Mouse (Mus musculus): ENCODE results near the gene Fahd1. TPM values are rescaled to one million over a fixed set of nuclear protein-coding genes. Genes with fewer than 3 reads are reported as not detected.

The Fahd1 gene
- polyA plus RNA-seq, 1 experiment from 2014 or later = 49.1 TPM

- H3K4me1 ChIP-seq (replicated peaks) = peaks cover 11% of the 10 kb centered on the region
- no peak overlapping the region for H3K4me2 ChIP-seq
- no peak for ATAC-seq (replicated peaks; ENCODE audit: insufficient number of reproducible peaks, insufficient read depth, low FRiP score, low read depth)
- H3K4me3 ChIP-seq = no peak overlapping the region
- H3K9me3 ChIP-seq (replicated peaks) = no peaks in the 10 kb centered on the region
- 46% methylated on average over 7 of the region's 7 CpGs for WGBS
- peaks cover 12% of the 10 kb centered on the region; the same call in 1 of the 2 replicates for H3K36me3 ChIP-seq
- no peak overlapping the region for H3K27ac ChIP-seq
- no peaks in the 10 kb centered on the region for H3K27me3 ChIP-seq
- no peak overlapping the region for H3K9ac ChIP-seq
These were observed 31.7 kb upstream of the Fahd1 start for GRCm38 (mm10) chr17:24881738-24882440.

- Histone ChIP-seq H3K4me1 (replicated peaks) (no peaks in the 10 kb centered on the region), H3K4me3 (no peak overlapping the region), H3K27ac (no peak overlapping the region), H3K27me3 (no peaks in the 10 kb centered on the region), H3K4me2 (no peak overlapping the region), H3K9ac (no peak overlapping the region), H3K9me3 (replicated peaks) (no peaks in the 10 kb centered on the region), H3K36me3 (peaks cover 12% of the 10 kb centered on the region; the same call in 1 of the 2 replicates)
- 71% methylated on average over 8 of the region's 8 CpGs for WGBS
- no peak for ATAC-seq (replicated peaks; ENCODE audit: insufficient number of reproducible peaks, insufficient read depth, low FRiP score, low read depth)
These were observed 28.4 kb upstream of the Fahd1 start for GRCm38 (mm10) chr17:24878531-24878930.

DNA sequence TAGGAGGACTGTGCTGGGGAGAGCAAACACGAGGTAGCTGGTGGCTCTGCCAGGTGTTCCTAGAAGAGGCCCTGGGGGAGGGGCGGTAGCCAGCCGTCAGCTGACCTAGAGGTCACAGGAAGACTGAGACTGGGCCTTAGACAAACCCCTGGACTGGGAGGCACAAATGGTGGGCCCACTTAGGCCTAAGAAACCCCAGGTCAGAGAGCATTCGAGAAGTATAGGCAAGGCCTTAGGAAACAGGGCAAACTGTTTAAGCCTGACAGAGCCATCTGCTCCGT is 27.9 kb upstream of the Fahd1 start:
- Histone ChIP-seq H3K9ac (no peak overlapping the region), H3K27me3 (no peaks in the 10 kb centered on the region), H3K27ac (no peak overlapping the region), H3K4me3 (no peak overlapping the region), H3K4me2 (no peak overlapping the region), H3K4me1 (replicated peaks) (no peaks in the 10 kb centered on the region), H3K9me3 (replicated peaks) (no peaks in the 10 kb centered on the region), H3K36me3 (peaks cover 7% of the 10 kb centered on the region; the same call in 1 of the 2 replicates)
- WGBS = 38% methylated on average over 5 of the region's 5 CpGs
- no peak for ATAC-seq (replicated peaks; ENCODE audit: insufficient number of reproducible peaks, insufficient read depth, low FRiP score, low read depth)

DNA sequence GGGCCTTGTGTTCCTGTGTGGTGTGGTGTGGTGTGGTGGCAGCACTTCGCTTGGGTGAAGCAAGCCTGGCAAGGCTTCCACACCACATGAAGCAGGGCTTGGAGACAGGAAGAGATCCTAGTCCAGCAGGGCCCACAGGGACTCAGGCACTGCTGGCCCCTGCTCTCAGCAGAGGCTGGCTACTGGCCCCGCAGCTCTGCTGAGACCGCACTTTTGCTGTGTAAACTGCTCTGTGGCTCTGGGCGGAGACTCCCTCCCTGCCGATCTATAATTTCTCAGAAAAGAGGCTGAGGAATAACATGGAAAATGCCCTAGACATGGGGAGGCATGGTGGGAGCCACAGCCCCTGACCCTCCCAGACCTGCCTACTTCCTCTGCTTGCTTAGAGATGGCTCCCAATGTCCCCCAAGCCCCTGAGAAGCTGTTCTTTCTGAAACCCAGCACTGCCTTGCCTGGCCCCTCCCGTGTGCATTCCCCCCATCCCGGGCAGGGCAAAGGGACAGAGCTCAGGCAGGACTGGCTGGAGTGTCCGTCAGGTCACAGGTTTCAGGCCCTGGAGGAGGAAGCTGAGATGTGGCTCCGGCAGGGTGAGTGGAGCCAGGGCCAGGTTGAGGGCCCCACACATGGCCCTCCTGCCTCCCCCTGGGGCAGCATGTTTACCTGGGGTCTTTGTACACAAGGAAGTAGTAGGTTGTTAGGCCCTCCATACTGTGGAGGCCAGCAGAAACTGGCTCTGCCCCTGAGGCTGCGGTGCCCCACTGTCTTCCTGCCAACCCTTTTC is 27.4 kb upstream of the Fahd1 start:
- Histone ChIP-seq H3K4me3 (no peak overlapping the region), H3K4me2 (no peak overlapping the region), H3K27me3 (no peaks in the 10 kb centered on the region), H3K9ac (no peak overlapping the region), H3K9me3 (replicated peaks) (no peaks in the 10 kb centered on the region), H3K27ac (no peak overlapping the region), H3K36me3 (peaks cover 2% of the 10 kb centered on the region; the same call in 1 of the 2 replicates), H3K4me1 (replicated peaks) (no peaks in the 10 kb centered on the region)
- no peak for ATAC-seq (replicated peaks; ENCODE audit: insufficient number of reproducible peaks, insufficient read depth, low FRiP score, low read depth)
- WGBS = 53% methylated on average over 10 of the region's 10 CpGs

GRCm38 (mm10) chr17:24874989-24875388 is 24.8 kb upstream of the Fahd1 start:
- no peaks in the 10 kb centered on the region for H3K27me3 ChIP-seq
- no peak overlapping the region for H3K4me2 ChIP-seq
- H3K9ac ChIP-seq = no peak overlapping the region
- no peak for ATAC-seq (replicated peaks; ENCODE audit: insufficient number of reproducible peaks, insufficient read depth, low FRiP score, low read depth)
- H3K36me3 ChIP-seq = no peaks in the 10 kb centered on the region
- H3K4me1 ChIP-seq (replicated peaks) = no peaks in the 10 kb centered on the region
- WGBS = 78% methylated on average over 8 of the region's 8 CpGs
- H3K4me3 ChIP-seq = no peak overlapping the region
- no peaks in the 10 kb centered on the region for H3K9me3 ChIP-seq (replicated peaks)
- H3K27ac ChIP-seq = no peak overlapping the region

- H3K27me3 ChIP-seq = no peaks in the 10 kb centered on the region
- no peak for ATAC-seq (replicated peaks; ENCODE audit: insufficient number of reproducible peaks, insufficient read depth, low FRiP score, low read depth)
- H3K9me3 ChIP-seq (replicated peaks) = no peaks in the 10 kb centered on the region
- 48% methylated on average over 1 of the region's 1 CpGs for WGBS
- no peak overlapping the region for H3K4me3 ChIP-seq
- H3K27ac ChIP-seq = no peak overlapping the region
- H3K4me2 ChIP-seq = no peak overlapping the region
- no peak overlapping the region for H3K9ac ChIP-seq
- no peaks in the 10 kb centered on the region for H3K4me1 ChIP-seq (replicated peaks)
- H3K36me3 ChIP-seq = no peaks in the 10 kb centered on the region
These were observed 24.2 kb upstream of the Fahd1 start for GRCm38 (mm10) chr17:24874405-24874745.

DNA sequence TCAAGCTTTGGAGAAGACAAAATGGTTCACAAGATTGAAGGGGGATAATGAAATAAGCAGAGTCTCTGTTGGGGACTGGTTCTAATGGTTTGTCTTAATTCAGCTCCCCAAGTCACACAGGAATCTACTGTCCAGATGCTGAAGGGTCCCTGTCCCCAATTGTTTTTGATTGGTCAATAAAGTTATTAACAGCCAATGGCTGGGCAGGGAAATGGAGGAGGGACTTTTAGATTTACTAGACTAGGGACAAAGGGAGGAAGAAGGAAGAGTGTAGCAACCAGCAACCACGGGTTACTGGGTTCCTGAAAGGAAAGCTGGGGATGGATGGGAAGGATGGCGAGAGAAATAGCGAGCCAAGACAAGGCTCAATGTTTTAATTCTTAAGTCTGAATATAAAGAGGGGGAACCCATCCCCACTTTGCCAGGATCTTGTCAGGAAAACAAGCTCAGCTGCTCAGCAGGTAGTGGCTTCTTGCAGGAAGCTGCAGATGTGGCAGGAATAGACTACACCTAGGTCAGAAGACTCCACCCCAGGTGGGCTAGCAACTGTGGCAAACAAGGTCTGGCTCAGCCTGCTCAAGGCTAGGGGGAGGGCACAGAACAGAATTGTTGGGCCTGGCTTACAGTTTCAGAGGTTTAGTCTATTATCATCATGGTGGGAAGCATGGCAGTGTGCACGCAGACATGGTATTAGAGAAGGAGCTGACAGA is 23.7 kb upstream of the Fahd1 start:
- WGBS = 34% methylated on average over 4 of the region's 4 CpGs

DNA sequence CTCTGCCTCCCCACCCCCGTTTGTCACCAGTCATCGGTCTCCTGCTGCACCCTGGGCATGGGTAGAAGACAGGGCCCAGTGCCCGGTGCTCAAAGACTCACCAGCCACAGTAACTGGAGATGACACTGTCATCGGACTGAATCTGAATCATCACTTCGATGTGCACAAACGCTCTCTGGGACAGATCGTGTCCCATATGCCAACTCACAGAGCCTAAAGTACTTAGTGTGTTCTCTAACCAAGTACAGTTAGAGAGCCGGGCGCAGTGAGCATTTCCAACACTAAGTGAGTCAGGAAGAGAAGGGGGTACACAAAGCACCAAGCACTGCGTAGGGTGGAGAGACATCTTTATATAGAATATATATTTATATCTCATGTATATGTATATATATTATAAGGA is 17.8 kb upstream of the Fahd1 start:
- Histone ChIP-seq H3K4me3 (no peak overlapping the region), H3K27ac (no peak overlapping the region), H3K9me3 (replicated peaks) (no peaks in the 10 kb centered on the region), H3K4me1 (replicated peaks) (no peaks in the 10 kb centered on the region), H3K9ac (no peak overlapping the region), H3K36me3 (0 out of 2 replicates have a peak, but pooled peaks cover 3% of the 10 kb centered on the region), H3K27me3 (no peaks in the 10 kb centered on the region), H3K4me2 (no peak overlapping the region)
- 89% methylated on average over 10 of the region's 10 CpGs for WGBS
- no peak for ATAC-seq (replicated peaks; ENCODE audit: insufficient number of reproducible peaks, insufficient read depth, low FRiP score, low read depth)

More for the DNA sequence above, 23.7 kb upstream of the Fahd1 start:
- Histone ChIP-seq H3K27ac (no peak overlapping the region), H3K36me3 (no peaks in the 10 kb centered on the region), H3K4me1 (replicated peaks) (no peaks in the 10 kb centered on the region), H3K9ac (no peak overlapping the region), H3K4me3 (no peak overlapping the region), H3K27me3 (no peaks in the 10 kb centered on the region), H3K9me3 (replicated peaks) (no peaks in the 10 kb centered on the region), H3K4me2 (no peak overlapping the region)
- ATAC-seq (replicated peaks; ENCODE audit: insufficient number of reproducible peaks, insufficient read depth, low FRiP score, low read depth) = no peak

DNA sequence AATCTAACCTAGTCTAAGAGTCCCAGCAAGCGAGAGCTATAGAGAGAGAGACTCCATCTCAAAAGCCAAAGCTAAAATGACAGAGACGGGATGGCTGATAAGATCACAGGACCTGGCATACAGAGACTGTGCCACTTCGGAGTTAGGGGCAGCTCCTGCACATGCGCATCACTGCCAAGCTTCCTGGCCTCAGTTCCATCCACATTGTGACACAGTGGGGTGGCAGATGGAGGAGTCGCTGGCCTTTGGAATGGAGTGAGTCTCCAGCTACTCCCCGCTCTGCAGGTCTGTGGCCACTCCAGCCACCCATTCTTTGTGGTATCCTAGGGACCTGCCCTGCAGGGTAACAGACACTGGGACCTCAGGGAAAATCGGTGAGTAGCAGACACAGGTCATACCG is 15.6 kb upstream of the Fahd1 start, which contains the start of gene Igfals:
TSS of gene Igfals (plus strand) at position 222 of the 400 bp plus-strand sequence.
- Histone ChIP-seq H3K27ac (no peak within 1 kb of the TSS), H3K27me3 (no peaks in the 10 kb centered on the region), H3K9me3 (replicated peaks) (no peaks in the 10 kb centered on the region), H3K4me2 (no peak within 1 kb of the TSS), H3K36me3 (peaks cover 23% of the 10 kb centered on the region), H3K4me1 (replicated peaks) (no peaks in the 10 kb centered on the region), H3K4me3 (no peak within 1 kb of the TSS), H3K9ac (no peak within 1 kb of the TSS)
- 85% methylated on average over 8 of the region's 8 CpGs for WGBS
- ATAC-seq (replicated peaks; ENCODE audit: insufficient number of reproducible peaks, insufficient read depth, low FRiP score, low read depth) = no peak

- H3K9ac ChIP-seq = no peak overlapping the region
- no peak overlapping the region for H3K27ac ChIP-seq
- no peaks in the 10 kb centered on the region for H3K27me3 ChIP-seq
- H3K4me2 ChIP-seq = no peak overlapping the region
- WGBS = 89% methylated on average over 3 of the region's 3 CpGs
- H3K36me3 ChIP-seq = peaks cover 23% of the 10 kb centered on the region
- no peak for ATAC-seq (replicated peaks; ENCODE audit: insufficient number of reproducible peaks, insufficient read depth, low FRiP score, low read depth)
- no peaks in the 10 kb centered on the region for H3K4me1 ChIP-seq (replicated peaks)
- H3K9me3 ChIP-seq (replicated peaks) = no peaks in the 10 kb centered on the region
- no peak overlapping the region for H3K4me3 ChIP-seq
These were observed 11.6 kb upstream of the Fahd1 start for GRCm38 (mm10) chr17:24861785-24862184.

DNA sequence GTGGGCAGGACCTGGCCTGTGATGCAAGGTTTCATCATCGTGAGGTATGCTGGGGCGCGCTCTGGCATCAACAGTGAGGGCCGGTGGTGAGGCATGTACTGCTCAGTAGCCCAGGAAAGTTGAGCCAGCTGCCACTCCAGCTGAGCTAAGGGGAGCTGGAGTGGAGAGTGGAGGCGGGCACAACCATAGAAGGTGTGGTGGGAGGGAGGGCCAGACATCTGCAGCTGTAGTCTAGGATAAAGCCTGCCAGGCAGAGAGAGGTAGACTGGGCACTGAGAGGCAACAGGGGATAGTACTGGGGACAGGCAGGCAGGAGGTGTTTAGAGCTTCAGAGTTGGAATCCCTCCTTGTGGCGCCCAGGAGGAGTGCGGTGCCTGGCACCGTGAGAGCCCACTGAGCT is 9.9 kb upstream of the Fahd1 start:
- no peak for ATAC-seq (replicated peaks; ENCODE audit: insufficient number of reproducible peaks, insufficient read depth, low FRiP score, low read depth)
- H3K4me2 ChIP-seq = no peak overlapping the region
- no peak overlapping the region for H3K9ac ChIP-seq
- peaks cover 23% of the 10 kb centered on the region for H3K36me3 ChIP-seq
- H3K4me3 ChIP-seq = no peak overlapping the region
- WGBS = 81% methylated on average over 8 of the region's 8 CpGs
- H3K9me3 ChIP-seq (replicated peaks) = no peaks in the 10 kb centered on the region
- no peak overlapping the region for H3K27ac ChIP-seq
- H3K27me3 ChIP-seq = no peaks in the 10 kb centered on the region
- H3K4me1 ChIP-seq (replicated peaks) = no peaks in the 10 kb centered on the region

Data from heart, embryonic 15.5 days (tissue).